Mouse (Mus musculus): ENCODE results near the gene Zfand6. TPM values are rescaled to one million over a fixed set of nuclear protein-coding genes. Genes with fewer than 3 reads are reported as not detected.
A peak's percentile ranks its signal among the peaks of the same experiment; 100 is the strongest.

The Zfand6 gene
- polyA plus RNA-seq, 1 experiment from 2014 or later, result 178 TPM

DNA sequence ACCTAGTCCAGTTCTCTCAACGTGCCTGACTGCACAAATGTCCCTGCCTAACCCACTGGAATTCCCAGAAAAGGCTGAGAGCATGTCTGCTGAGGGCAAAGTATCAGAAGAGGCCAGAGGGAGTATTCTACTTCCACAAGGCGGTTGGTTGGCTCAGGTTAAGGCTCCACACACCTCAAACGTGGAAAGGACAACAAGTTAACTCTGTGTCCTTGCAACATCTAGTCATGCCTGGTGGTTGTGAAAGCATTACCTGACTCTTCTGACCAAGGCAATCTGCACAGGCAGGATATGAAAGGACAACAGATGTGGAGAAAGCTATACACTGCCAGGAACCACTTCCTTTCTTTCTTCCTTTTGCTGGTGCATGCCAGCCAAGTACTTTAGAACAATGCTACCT lies 85.3 kb downstream of the Zfand6 start:
- peak overlapping the region; percentile 88; the same call in 1 of the 2 replicates for H3K4me2 ChIP-seq (replicated peaks; ENCODE audit: low read depth)
- H3K36me3 ChIP-seq (ENCODE audit: control insufficient read depth, insufficient read depth), result peaks cover 4% of the 10 kb centered on the region; the same call in 1 of the 2 replicates
- peak overlapping the region; percentile 50; the same call in 1 of the 2 replicates for H3K27ac ChIP-seq (ENCODE audit: low read depth, low read length)
- no peaks in the 10 kb centered on the region for H3K9me3 ChIP-seq (ENCODE audit: control insufficient read depth)
- peak; percentile 89 for ATAC-seq
- H3K4me3 ChIP-seq (ENCODE audit: low read depth, low read length), result no peak overlapping the region
- H3K4me1 ChIP-seq (replicated peaks; ENCODE audit: control insufficient read depth, insufficient read depth, low read length), result no peaks in the 10 kb centered on the region
- WGBS, result 27% methylated on average over 3 of the region's 3 CpGs
- no peaks in the 10 kb centered on the region for H3K27me3 ChIP-seq (replicated peaks; ENCODE audit: control insufficient read depth, insufficient read depth, low read length)
- no peak overlapping the region for H3K9ac ChIP-seq (ENCODE audit: low read depth, low read length)
- TF ChIP-seq CTCF (IDR thresholded peaks at IDR 0.05; ENCODE audit: low read depth), result no peak

DNA sequence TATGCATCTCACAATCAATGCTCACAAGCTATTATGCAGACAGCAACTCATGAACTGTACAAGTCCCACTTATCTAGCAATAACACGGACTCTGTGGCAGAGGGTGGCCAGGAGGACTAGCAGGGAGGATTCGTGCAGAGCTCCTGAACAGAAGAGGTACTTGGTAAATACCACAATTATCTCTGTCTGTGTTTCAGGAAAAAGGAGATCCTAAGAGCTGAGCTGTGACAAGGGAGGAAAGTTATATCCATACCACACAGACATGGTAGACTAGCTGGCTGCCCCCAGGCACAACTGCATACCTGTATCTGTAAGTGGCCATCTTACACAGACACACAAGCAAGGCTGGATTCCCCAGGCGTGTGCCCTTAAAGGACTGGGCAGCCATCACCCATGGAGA lies 88.4 kb downstream of the Zfand6 start:
- H3K27ac ChIP-seq (ENCODE audit: low read depth, low read length), result no peak overlapping the region
- no peak for ATAC-seq
- WGBS, result 78% methylated on average over 3 of the region's 3 CpGs
- H3K27me3 ChIP-seq (replicated peaks; ENCODE audit: control insufficient read depth, insufficient read depth, low read length), result no peaks in the 10 kb centered on the region
- H3K4me1 ChIP-seq (replicated peaks; ENCODE audit: control insufficient read depth, insufficient read depth, low read length), result no peaks in the 10 kb centered on the region
- H3K9me3 ChIP-seq (ENCODE audit: control insufficient read depth), result no peaks in the 10 kb centered on the region
- TF ChIP-seq CTCF (IDR thresholded peaks at IDR 0.05; ENCODE audit: low read depth), result no peak
- H3K9ac ChIP-seq (ENCODE audit: low read depth, low read length), result no peak overlapping the region
- H3K36me3 ChIP-seq (ENCODE audit: control insufficient read depth, insufficient read depth), result peaks cover 8% of the 10 kb centered on the region; the same call in 1 of the 2 replicates
- no peak overlapping the region for H3K4me2 ChIP-seq (replicated peaks; ENCODE audit: low read depth)
- H3K4me3 ChIP-seq (ENCODE audit: low read depth, low read length), result no peak overlapping the region

DNA sequence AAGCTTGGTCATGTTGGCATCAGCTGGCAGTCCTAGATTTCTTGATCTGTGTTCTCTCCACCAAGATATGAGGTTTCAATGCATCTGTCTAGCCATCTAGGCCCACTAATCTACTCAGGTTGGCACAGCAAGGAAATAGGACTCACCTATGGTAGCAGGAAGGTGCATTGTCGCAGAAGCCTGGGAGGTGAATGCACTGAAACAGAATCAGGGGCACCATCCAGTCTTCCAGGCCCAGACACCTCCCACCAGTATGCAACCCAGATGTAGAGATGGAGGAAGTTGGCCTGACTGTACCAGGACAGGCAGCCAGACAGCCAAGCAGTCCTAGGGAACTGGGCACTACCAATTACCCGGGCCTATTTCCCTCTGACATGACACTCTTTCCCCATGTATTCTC lies 89.1 kb downstream of the Zfand6 start:
- peaks cover 8% of the 10 kb centered on the region; the same call in 1 of the 2 replicates for H3K36me3 ChIP-seq (ENCODE audit: control insufficient read depth, insufficient read depth)
- H3K4me2 ChIP-seq (replicated peaks; ENCODE audit: low read depth), result no peak overlapping the region
- no peak overlapping the region for H3K4me3 ChIP-seq (ENCODE audit: low read depth, low read length)
- no peaks in the 10 kb centered on the region for H3K4me1 ChIP-seq (replicated peaks; ENCODE audit: control insufficient read depth, insufficient read depth, low read length)
- H3K27ac ChIP-seq (ENCODE audit: low read depth, low read length), result no peak overlapping the region
- no peaks in the 10 kb centered on the region for H3K9me3 ChIP-seq (ENCODE audit: control insufficient read depth)
- no peak overlapping the region for H3K9ac ChIP-seq (ENCODE audit: low read depth, low read length)
- ATAC-seq, result no peak
- 88% methylated on average over 2 of the region's 2 CpGs for WGBS
- TF ChIP-seq CTCF (IDR thresholded peaks at IDR 0.05; ENCODE audit: low read depth), result no peak
- no peaks in the 10 kb centered on the region for H3K27me3 ChIP-seq (replicated peaks; ENCODE audit: control insufficient read depth, insufficient read depth, low read length)

- no peak overlapping the region for H3K27ac ChIP-seq (ENCODE audit: low read depth, low read length)
- no peak overlapping the region for H3K4me2 ChIP-seq (replicated peaks; ENCODE audit: low read depth)
- H3K36me3 ChIP-seq (ENCODE audit: control insufficient read depth, insufficient read depth), result peaks cover 4% of the 10 kb centered on the region; the same call in 1 of the 2 replicates
- H3K9ac ChIP-seq (ENCODE audit: low read depth, low read length), result no peak overlapping the region
- no peaks in the 10 kb centered on the region for H3K27me3 ChIP-seq (replicated peaks; ENCODE audit: control insufficient read depth, insufficient read depth, low read length)
- H3K4me1 ChIP-seq (replicated peaks; ENCODE audit: control insufficient read depth, insufficient read depth, low read length), result no peaks in the 10 kb centered on the region
- TF ChIP-seq CTCF (IDR thresholded peaks at IDR 0.05; ENCODE audit: low read depth), result no peak
- H3K4me3 ChIP-seq (ENCODE audit: low read depth, low read length), result no peak overlapping the region
- WGBS, result 93% methylated on average over 3 of the region's 3 CpGs
- H3K9me3 ChIP-seq (ENCODE audit: control insufficient read depth), result no peaks in the 10 kb centered on the region
- no peak for ATAC-seq
These were observed 93.1 kb downstream of the Zfand6 start for GRCm38 (mm10) chr7:84596633-84597032.

- peaks cover 4% of the 10 kb centered on the region; the same call in 1 of the 2 replicates for H3K36me3 ChIP-seq (ENCODE audit: control insufficient read depth, insufficient read depth)
- 80% methylated on average over 3 of the region's 3 CpGs for WGBS
- no peak overlapping the region for H3K9ac ChIP-seq (ENCODE audit: low read depth, low read length)
- H3K4me2 ChIP-seq (replicated peaks; ENCODE audit: low read depth), result no peak overlapping the region
- H3K27ac ChIP-seq (ENCODE audit: low read depth, low read length), result no peak overlapping the region
- no peaks in the 10 kb centered on the region for H3K4me1 ChIP-seq (replicated peaks; ENCODE audit: control insufficient read depth, insufficient read depth, low read length)
- no peaks in the 10 kb centered on the region for H3K27me3 ChIP-seq (replicated peaks; ENCODE audit: control insufficient read depth, insufficient read depth, low read length)
- no peak for ATAC-seq
- H3K9me3 ChIP-seq (ENCODE audit: control insufficient read depth), result no peaks in the 10 kb centered on the region
- no peak overlapping the region for H3K4me3 ChIP-seq (ENCODE audit: low read depth, low read length)
- TF ChIP-seq CTCF (IDR thresholded peaks at IDR 0.05; ENCODE audit: low read depth), result no peak
These were observed 93.8 kb downstream of the Zfand6 start for GRCm38 (mm10) chr7:84596002-84596401.

DNA sequence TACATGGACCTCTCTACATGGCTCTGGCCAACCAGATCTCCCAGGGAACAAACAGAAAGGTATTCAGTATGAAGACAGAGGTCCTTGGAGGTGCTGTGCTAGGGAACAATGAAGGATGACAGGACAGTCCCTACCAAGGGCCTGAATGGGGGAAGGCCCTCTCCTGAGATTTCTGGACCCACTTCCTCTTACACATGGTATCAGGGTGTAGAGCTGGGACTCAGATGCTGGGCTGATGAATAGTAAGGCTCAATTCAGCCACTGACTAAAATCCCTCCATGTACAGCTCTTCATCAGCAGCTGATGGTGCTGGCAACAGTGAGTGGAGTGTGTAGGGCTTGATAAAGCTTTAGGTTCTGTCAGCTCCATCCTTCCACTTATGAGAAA lies 94.8 kb downstream of the Zfand6 start:
- H3K36me3 ChIP-seq (ENCODE audit: control insufficient read depth, insufficient read depth), result peaks cover 4% of the 10 kb centered on the region; the same call in 1 of the 2 replicates
- no peak overlapping the region for H3K4me3 ChIP-seq (ENCODE audit: low read depth, low read length)
- H3K9ac ChIP-seq (ENCODE audit: low read depth, low read length), result no peak overlapping the region
- H3K27ac ChIP-seq (ENCODE audit: low read depth, low read length), result no peak overlapping the region
- no peaks in the 10 kb centered on the region for H3K27me3 ChIP-seq (replicated peaks; ENCODE audit: control insufficient read depth, insufficient read depth, low read length)
- H3K9me3 ChIP-seq (ENCODE audit: control insufficient read depth), result no peaks in the 10 kb centered on the region
- ATAC-seq, result 0 out of 2 replicates have a peak, but pooled peaks have one; percentile 25
- H3K4me1 ChIP-seq (replicated peaks; ENCODE audit: control insufficient read depth, insufficient read depth, low read length), result no peaks in the 10 kb centered on the region
- H3K4me2 ChIP-seq (replicated peaks; ENCODE audit: low read depth), result no peak overlapping the region
- TF ChIP-seq CTCF (IDR thresholded peaks at IDR 0.05; ENCODE audit: low read depth), result no peak

Data from intestine, postnatal 0 days (tissue).